ENCODE assay signal across 30 mouse cellular contexts in genomic region chr3:97699061-97699460, GRCm38 (mm10). TPM values are rescaled to one million over a fixed set of nuclear protein-coding genes. Genes with fewer than 3 reads are reported as not detected.
"Had no signal": no experiment of that assay in that cellular context is flagged by ENCODE, and none has a peak within 500 bp of the region (broad histone marks: within the 10 kb centered on the region; RNA-seq: fewer than 3 reads in every experiment).

No protein-coding gene starts in this region.

- H3K9ac ChIP-seq: limb, embryonic 12.5 days; limb, embryonic 15.5 days; liver, embryonic 13.5 days had no signal

- DNase-seq: kidney, adult 9 months; kidney, postnatal 14 days; layer of hippocampus, adult 9-11 months; left cerebral cortex, postnatal 4 days; liver, embryonic 13.5 days; lung, adult 2 months; lung, postnatal 14 days; lung, postnatal 4 days; midbrain, embryonic 14.5 days; right cerebral cortex, postnatal 14 days; right cerebral cortex, postnatal 4 days; thymus, postnatal 25 days had no signal

- H3K36me3 ChIP-seq: limb, embryonic 12.5 days; liver, embryonic 13.5 days had no signal

- H3K9me3 ChIP-seq: limb, embryonic 12.5 days; limb, embryonic 15.5 days; liver, embryonic 13.5 days had no signal

- H3K27me3 ChIP-seq: limb, embryonic 12.5 days; limb, embryonic 15.5 days; liver, embryonic 13.5 days had no signal

- H3K4me2 ChIP-seq: limb, embryonic 12.5 days; limb, embryonic 15.5 days; liver, embryonic 13.5 days; midbrain, embryonic 11.5 days had no signal

- H3K4me1 ChIP-seq: limb, embryonic 12.5 days; limb, embryonic 15.5 days; liver, embryonic 13.5 days had no signal

- H3K27ac ChIP-seq: layer of hippocampus, adult 2 months; left cerebral cortex, adult 2 months; limb, embryonic 12.5 days; limb, embryonic 15.5 days; liver, embryonic 13.5 days had no signal

- H3K4me3 ChIP-seq: layer of hippocampus, adult 2 months; left cerebral cortex, adult 2 months; limb, embryonic 12.5 days; limb, embryonic 15.5 days; liver, embryonic 13.5 days had no signal

RNA-seq across cellular contexts. Expression of gene Gm17651, which starts 24.6 kb away (rescaled TPM):
- total RNA-seq: layer of hippocampus, adult 2 months; layer of hippocampus, postnatal 25 days; left cerebral cortex, adult 2 months; left cerebral cortex, postnatal 10 days; left cerebral cortex, postnatal 4 days; megakaryocyte progenitor cell, adult 5-6 weeks; megakaryocyte-erythroid progenitor cell, adult 5-6 weeks; midbrain, postnatal 0 days had no signal
- polyA plus RNA-seq: kidney, embryonic 16.5 days; large intestine, adult 2 months; limb, embryonic 12.5 days; limb, embryonic 15.5 days; liver, embryonic 13.5 days; liver, embryonic 16.5 days; lung, adult 2 months; lung, embryonic 16.5 days; midbrain, embryonic 11.5 days; midbrain, embryonic 14.5 days; midbrain, postnatal 0 days; neural tube, embryonic 11.5 days; neural tube, embryonic 14.5 days; stomach, embryonic 14.5 days; thymus, postnatal 0 days had no signal
